Mouse (Mus musculus): ENCODE results near the gene Rab24.

Rab24 gene

DNA sequence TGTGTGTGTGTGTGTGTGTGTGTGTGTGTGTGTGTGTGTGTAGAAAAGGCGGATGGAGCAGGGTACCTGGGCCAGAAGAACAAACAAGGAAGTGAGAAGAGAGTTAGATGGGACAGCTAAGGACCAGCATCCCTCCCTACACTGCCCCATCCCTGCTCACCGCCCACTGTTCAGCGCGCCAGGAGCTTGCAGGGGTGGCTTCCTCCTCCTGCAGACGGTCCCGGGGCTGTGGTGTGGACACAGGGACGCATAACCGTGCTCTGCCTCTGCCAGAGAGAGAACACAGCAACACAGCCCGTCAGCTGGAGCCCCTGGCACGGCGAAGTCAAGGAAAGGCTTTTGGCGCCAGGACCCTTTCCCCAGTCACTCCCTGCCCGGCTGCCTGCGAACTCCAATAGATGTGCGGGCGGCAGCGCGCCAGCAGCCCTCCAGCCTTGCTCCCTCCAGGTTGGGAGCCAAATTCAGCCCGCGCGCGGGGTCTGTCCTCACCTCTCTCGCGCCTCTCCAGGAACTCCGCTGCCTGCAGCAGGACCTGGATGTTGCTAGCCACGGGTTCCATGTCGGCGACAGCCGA lies 7.5 kb upstream of the Rab24 start:
- no peak for DNase-seq (ENCODE audit: low read depth, low spot score)

DNA sequence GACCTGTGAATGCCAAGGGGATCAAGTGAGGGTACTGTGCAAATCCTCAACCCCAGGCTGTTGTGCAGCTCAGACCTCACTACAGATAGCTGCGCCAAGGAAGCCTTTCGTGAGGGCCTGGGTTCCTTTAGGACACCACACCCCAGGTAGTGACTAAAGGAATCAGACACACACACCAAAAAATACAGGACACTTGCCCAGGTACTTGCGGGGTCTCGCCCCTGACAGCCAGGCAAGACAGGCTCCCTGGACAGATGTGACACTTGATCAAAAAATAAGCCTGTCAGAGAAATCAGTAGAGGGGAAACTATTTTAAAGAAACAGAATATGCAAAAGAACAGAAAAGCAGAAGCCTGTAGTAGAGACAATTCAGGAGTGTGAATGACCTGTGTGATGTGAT lies 6.9 kb upstream of the Rab24 start:
- DNase-seq (ENCODE audit: low read depth, low spot score) = no peak

DNA sequence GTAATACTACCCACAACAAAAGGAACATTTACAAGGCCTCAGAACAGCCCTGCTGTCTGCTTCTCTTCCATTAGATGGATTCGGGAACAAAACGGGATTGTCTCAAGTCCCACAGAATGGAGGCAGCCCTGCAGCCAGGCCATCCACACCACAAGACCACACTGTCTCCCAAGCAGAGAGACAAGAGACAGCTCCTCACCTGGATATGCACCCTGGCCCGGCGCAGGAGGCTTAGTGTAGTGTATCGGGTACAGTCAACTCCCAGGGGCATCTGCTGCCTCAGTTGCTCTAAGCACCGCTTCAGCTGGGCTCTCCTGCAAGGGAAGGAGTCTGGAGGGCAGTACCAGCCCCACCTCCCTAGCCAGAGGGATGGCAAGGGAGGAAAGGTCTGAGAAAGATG lies 6.4 kb upstream of the Rab24 start:
- no peak for DNase-seq (ENCODE audit: low read depth, low spot score)

DNA sequence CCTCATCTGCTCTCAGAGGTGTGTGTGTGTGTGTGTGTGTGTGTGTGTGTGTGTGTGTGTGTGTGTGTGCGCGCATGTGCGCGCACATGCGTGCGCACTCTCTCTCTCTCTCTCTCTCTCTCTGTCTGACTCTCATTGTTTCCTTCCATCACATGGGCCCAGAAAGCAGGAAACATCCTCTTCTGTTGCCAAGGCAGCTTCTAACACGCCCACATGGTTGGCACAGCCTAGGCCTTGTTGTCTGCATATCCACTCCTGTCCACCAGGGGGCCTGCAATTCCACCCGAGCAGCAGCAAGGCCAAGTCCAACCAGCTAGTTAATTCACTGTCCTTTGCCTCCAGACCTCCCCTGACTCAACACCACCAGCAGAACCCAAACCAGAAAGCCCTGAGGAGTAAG lies 5.9 kb upstream of the Rab24 start:
- DNase-seq (ENCODE audit: low read depth, low spot score) = peak; percentile 88

DNA sequence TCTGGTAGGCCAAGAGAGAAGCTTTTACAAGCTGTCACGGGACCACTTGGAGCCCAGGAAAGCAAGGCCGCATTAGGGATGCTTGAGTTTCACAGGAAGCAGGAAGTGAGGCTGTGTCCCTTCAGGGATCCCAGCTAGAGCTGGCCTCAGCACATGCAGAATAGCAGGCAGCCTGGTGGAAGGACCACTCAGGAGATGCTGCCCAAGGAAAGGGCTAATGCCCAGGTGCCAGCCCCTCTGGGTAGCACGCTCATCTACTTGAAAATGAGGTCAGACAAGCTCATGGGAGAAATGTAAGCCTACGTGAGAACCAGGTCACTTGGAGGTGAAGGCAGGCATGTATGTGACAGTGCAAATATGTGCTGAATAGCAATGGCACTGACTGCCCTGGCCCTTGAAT lies 5.4 kb upstream of the Rab24 start:
- no peak for DNase-seq (ENCODE audit: low read depth, low spot score)

DNA sequence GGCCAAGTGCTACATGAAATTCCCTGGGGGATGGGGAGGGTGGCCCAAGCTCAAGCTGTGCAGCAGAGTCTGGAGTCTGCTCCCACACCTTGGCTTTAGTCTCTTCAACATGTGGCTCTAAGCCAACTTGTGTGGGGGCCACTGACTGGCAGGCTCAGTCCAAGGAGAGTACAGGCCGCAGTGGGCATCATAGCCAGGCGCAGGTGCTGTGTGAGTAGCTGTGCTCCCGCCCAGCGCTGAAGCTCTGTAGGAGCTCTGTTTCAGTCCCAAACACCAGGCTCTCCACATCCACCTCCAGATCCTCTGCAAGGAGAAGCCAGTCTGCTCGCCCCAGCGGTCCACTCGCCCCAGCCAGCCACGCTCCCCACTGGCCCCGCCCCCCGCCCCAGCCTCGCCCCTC lies 3.9 kb upstream of the Rab24 start:
- peak; percentile 31 for DNase-seq (ENCODE audit: low read depth, low spot score)

DNA sequence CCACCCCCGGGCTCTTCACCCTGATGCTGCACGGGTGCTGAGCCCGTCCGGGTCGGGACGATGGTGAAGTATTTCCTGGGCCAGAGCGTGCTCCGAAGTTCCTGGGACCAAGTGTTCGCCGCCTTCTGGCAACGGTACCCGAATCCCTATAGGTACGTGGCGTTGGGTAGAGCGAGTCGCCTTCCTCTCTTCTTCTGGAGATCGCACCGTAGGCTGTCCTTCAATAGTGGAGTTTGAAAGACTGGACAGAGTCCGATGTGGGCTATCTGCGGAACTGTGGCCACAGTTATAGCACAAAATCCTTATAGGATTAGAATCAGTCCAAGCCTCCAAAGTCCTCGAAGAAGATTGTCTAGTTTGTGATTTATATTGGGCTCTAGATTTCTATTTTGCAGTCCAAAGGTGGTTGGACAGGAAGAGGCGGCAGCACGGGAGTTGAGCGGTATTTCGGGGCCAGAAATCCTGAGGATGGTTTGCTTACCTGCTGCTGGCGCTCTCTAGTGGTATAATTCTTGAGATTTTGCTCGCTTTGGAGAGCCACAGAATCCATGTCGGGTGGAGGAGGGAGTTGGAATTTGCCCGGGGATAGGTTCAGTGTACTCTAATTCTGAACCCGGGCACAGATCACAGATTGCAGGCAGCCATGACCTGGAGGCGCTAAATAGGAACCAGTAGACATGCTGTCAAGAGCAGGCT lies 532 bp upstream of the Rab24 start:
- DNase-seq (ENCODE audit: low read depth, low spot score) = peak; percentile 79

DNA sequence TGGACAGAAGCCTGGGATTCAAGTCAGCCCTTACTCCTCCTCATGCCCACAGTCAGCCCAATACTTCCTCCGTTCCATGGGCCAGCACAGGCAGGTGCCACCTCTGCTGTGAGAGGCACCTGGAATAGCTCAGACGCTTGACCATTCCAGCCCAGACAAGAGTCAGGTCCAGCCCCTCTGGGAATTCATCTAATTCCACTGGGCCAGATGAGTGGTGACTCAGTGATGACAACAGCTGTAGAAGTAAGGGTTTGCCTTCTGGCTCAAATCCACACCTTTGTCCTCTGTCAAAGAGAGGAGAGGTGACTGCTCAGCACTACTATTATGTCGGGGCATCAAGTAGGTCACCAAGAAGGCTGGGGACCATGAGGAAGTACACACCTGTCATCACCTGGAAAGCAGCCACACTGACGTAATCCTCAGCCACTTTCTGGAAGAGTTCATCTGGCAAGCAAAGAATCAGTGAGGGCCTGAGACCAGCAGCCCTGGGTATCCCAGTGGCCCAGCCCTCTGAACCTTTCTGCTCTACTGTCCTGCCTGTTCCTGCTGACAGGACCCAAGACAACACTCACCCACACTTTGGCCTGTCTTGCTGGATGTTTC lies 1.7 kb downstream of the Rab24 start, which contains the start of gene Prelid1:
TSS of gene Prelid1 (plus strand) at position 570 of the 603 bp plus-strand sequence.
- DNase-seq (ENCODE audit: low read depth, low spot score) = no peak

DNA sequence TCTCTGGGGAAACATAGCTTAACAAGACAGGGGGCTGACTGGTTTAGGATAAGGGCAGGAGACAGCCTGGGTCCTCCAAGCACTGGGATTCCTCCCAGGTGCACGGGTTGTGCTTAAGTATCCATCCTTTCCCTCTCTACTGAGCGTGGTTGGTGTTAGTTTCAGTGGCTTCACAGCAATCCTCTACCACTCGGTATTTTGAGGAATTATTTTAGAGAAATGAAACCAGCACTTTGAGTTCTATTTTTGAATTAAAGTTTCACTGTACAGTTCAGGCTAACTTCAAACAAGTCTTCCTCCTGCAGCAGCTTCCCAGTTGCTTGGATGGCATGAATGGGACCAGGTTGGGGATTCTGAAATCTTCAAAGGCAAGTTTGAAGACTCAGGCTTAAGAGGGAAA lies 3.4 kb downstream of the Rab24 start:
- no peak for DNase-seq (ENCODE audit: low read depth, low spot score)

DNA sequence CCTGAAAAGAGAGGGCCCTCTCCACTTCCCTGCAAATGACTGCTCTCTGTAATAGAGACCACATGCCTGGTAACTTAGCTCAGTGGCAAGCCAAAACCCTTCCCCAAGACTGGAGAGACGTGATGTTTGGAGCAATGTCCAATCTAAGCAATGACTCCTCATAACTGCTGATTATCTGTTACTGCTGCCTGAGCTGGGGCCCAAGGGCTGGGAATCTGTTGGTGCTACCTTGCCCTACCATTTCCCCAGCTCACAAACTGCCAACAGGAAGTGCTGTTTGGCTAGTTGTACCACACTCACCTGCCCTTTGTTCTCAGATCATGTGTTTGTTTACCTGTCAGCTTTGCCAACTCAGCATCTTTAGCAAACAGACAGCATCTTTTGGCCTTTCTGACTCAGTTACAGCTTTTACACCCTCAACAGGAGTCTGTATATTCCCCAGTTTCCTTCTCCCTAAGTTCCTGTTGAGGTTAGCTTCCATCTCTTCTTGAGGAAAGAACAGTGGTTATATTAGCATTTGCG lies 6.8 kb downstream of the Rab24 start:
- no peak for DNase-seq (ENCODE audit: low read depth, low spot score)

DNA sequence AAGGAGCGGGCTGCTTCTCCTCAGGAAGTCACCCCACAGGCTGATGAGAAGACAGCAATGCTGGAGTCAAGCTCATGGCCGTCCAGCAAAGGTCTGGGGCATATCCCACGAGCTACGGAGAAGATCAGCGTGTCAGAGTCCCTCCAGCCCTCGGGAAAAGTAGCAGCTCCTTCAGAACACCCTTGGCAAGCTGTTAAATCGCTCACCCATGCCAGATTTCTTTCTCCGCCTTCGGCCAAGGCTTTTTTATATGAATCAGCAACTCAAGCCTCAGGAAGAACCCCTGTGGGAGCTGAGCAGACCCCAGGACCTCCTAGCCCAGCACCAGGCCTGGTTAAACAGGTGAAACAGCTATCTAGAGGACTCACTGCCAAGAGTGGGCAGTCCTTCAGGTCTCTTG lies 8.7 kb downstream of the Rab24 start:
- DNase-seq (ENCODE audit: low read depth, low spot score) = no peak

DNA sequence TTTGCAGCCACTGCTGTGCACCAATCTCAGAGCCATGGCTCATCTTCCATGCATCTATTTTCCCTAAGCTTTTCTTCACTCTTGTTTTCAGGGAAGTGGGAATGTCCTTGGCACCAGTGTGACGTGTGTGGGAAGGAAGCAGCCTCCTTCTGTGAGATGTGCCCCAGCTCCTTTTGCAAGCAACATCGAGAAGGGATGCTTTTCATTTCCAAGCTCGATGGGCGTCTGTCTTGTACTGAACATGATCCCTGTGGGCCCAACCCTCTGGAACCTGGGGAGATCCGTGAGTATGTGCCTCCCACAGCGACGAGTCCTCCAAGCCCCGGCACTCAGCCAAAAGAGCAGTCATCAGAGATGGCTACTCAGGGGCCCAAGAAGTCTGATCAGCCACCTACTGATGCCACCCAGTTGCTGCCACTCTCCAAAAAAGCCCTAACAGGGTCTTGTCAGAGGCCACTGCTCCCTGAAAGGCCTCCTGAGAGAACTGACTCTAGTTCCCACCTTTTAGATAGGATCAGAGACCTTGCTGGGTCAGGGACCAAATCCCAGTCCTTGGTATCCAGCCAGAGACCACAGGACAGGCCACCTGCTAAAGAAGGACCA lies 9.6 kb downstream of the Rab24 start:
- no peak for DNase-seq (ENCODE audit: low read depth, low spot score)

DNA sequence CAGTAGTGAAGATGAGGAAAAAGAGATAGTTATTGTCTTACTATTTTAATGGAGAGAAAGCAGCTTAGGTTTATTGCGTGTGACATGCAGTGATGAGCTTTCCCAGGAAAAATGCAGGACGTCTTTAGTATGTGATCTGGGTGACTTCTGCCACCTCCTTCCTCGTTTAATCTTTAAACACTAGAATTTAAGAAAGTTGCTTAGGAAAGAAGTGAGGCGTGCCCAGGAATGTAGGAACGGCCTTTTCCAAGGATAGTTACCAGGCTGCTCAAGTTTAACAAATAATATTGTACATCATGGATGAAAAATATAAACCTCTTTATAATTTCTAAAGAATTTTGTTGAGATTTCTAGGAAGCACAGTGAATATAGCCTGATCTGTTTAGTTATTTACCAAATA lies 20.8 kb downstream of the Rab24 start:
- no peak for DNase-seq (ENCODE audit: low read depth, low spot score)

DNA sequence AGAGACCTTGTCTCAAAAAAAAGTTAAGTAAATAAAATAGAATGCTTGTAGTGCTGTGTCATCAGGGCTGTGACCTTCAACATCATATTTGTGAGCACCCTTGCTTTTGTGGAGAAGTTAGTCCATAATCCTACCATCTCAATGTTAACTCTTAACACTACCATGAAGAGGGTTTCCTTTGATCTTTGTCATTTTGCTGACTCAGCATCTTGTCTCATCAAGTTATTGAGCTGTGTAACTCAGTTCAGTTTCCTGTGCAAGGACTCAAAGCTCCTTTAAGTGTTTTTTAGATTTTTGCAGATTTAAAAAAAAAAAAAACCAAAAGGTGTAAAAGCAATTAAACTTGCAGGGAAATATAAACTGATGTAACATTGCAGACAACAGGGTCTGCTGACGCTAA lies 25.0 kb downstream of the Rab24 start:
- DNase-seq (ENCODE audit: low read depth, low spot score) = no peak

DNA sequence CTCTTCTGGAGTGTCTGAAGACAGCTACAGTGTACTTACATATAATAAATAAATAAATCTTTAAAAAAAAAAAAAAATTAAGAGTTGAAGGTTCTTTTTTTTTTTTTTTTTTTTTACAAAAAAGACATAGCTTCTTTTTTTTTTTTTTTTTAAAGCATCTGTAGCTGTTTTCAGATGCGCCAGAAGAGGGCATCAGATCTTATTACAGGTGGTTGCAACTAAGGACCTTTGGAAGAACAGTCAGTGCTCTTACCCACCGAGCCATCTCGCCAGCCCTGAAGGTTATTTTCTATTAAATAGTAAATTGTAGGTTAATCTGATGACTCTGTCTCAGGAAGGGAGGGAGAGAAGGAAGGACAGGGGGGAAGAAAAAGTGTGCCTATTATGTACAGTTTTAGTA lies 32.9 kb downstream of the Rab24 start:
- peak; percentile 54 for DNase-seq (ENCODE audit: low read depth, low spot score)

DNA sequence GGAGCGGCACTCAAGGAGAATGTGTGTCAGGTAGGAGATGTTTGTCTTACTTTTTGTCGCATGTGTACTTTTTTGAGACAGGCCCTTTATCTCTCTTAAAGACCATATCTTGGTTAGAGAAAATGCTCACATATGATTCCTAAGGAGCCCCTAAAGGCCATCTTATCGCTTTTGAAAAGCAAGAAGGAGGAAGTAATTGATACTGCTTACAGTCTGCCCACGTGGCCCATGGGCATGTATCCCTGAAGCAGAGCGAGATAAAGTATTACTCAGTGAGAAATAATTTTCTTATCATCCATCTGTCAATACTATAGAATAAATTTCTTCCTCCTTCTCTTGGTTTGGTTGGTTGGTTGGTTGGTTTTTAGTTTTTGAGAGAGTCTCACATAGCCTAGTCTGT lies 44.1 kb downstream of the Rab24 start:
- DNase-seq (ENCODE audit: low read depth, low spot score) = no peak

DNA sequence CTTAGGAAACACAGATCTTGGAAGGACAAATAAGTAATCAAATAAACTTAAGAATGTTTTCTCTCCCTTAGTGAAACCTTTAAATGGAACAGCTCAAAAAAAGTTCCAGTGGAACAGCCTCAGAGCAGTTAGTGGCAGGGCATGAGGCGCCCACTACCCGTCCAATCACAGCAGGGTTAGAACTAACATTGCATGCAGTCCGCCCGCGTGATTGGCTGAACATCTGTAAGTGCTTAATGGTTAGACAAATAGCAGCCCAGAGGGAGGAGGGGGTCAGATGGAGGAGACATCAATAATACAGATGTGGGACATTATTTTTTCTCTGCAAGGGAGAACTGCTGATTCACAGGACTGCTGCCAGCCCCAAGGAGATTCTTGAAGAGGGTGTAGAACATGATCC lies 44.5 kb downstream of the Rab24 start:
- DNase-seq (ENCODE audit: low read depth, low spot score) = peak; percentile 55
